Mouse (Mus musculus) left cerebral cortex, adult 6 months (tissue): Measurements from ENCODE around the gene Lap3. TPM values are rescaled to one million over a fixed set of nuclear protein-coding genes. Genes with fewer than 3 reads are reported as not detected.

Source experiments
- long read RNA-seq, 2 experiments: library from polyadenylated mRNA; unstranded; transcript quantifications; one replicate each; pipeline ENCODE4 v2.0.0; 2019 to 2020
- polyA plus RNA-seq: library from polyadenylated mRNA; unstranded; fragments of <200 nt; fragmentation: Nextera tagmentation; gene quantifications from 2 replicates; pipeline ENCODE4 v1.2.3, GENCODE M21; 2021

The Lap3 gene
- 89.7 and 101 TPM in 2 replicates for polyA plus RNA-seq
- long read RNA-seq, experiment 1, transcript Lap3-201 (13 exons, 2,267 nt), result major isoform, 634 of 731 reads
- long read RNA-seq, experiment 1, partial matches to known transcripts, result 55 of 731 reads
- long read RNA-seq, experiment 1, other reads (novel, unspliced or antisense), result 40 of 731 reads
- long read RNA-seq, experiment 2, transcript Lap3-201 (13 exons, 2,267 nt), result major isoform, 139 of 182 reads
- long read RNA-seq, experiment 2, partial matches to known transcripts, result 34 of 182 reads
- long read RNA-seq, experiment 2, other reads (novel, unspliced or antisense), result 9 of 182 reads

GRCm38 (mm10) chr5:45493191-45494092 lies at the start of gene Lap3:
Gene Lap3 (plus strand): TSS chr5:45493374.

GRCm38 (mm10) chr5:45449831-45450716 lies 43.1 kb upstream of the Lap3 start, which contains the start of gene Qdpr:
Gene Qdpr (minus strand): TSS chr5:45450236.

GRCm38 (mm10) chr5:45453451-45453850 lies 39.7 kb upstream of the Lap3 start, which contains the start of gene Clrn2:
Gene Clrn2 (plus strand): TSS chr5:45453751.

GRCm38 (mm10) chr5:45519960-45520808 lies 27.0 kb downstream of the Lap3 start, which contains the start of gene Med28:
Gene Med28 (plus strand): TSS chr5:45520229.

Other genes starting within 250 kb of the Lap3 start
- 361 and 406 TPM in 2 replicates for gene Qdpr, start 43.1 kb upstream of the Lap3 start, polyA plus RNA-seq
- gene Clrn2, start 39.6 kb upstream of the Lap3 start, polyA plus RNA-seq, result 0.37 and 0.51 TPM in 2 replicates
- gene Med28, start 26.9 kb downstream of the Lap3 start, polyA plus RNA-seq, result 348 and 391 TPM in 2 replicates
- 2.0 and 2.1 TPM in 2 replicates for gene Fam184b, start 146.2 kb downstream of the Lap3 start, polyA plus RNA-seq
- 0.16 and 0.44 TPM in 2 replicates for gene Ncapg, start 176.5 kb downstream of the Lap3 start, polyA plus RNA-seq